Mouse (Mus musculus) lung, postnatal 14 days (tissue): ENCODE measurements around the gene Dus2.
A peak's percentile ranks its signal among the peaks of the same experiment; 100 is the strongest.
"Not testable (repeated sequence)": the region's sequence is repeated elsewhere in the genome, so short reads cannot be mapped to it uniquely, and the experiment has no call there.

Source experiments
- DNase-seq: peaks from one replicate; pipeline ENCODE4 v3.0.0; 2021

Dus2 gene

GRCm38 (mm10) chr8:105992499-105992898 is 1.4 kb downstream of the Dus2 start:
- DNase-seq: peak; percentile 47

- DNase-seq: no peak
Observed at GRCm38 (mm10) chr8:105993226-105993625, 2.1 kb downstream of the Dus2 start.

DNA sequence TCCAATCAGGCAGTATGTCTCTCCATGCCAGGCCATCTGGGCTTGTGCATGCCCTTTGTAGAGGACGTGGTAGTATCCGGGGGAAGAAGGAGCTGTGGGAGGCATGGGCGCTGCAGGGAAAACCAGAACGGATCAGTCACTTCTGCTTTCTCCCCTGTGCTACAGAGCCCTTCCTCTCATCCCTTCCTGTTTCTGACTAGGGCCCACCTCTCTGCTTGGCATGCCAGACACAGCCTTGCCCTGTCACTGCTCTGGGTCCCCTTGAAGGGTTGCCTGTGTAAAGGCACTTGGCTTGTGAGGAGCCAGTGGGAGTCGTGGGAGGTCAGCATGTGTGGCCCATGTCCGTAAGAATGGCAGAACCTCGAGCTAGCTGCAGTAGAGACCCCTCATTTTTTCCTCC is 5.2 kb downstream of the Dus2 start:
- no peak for DNase-seq

- no peak for DNase-seq
Observed at GRCm38 (mm10) chr8:105998971-105999370, 7.8 kb downstream of the Dus2 start.

GRCm38 (mm10) chr8:106001908-106002307 is 10.8 kb downstream of the Dus2 start:
- no peak for DNase-seq

DNA sequence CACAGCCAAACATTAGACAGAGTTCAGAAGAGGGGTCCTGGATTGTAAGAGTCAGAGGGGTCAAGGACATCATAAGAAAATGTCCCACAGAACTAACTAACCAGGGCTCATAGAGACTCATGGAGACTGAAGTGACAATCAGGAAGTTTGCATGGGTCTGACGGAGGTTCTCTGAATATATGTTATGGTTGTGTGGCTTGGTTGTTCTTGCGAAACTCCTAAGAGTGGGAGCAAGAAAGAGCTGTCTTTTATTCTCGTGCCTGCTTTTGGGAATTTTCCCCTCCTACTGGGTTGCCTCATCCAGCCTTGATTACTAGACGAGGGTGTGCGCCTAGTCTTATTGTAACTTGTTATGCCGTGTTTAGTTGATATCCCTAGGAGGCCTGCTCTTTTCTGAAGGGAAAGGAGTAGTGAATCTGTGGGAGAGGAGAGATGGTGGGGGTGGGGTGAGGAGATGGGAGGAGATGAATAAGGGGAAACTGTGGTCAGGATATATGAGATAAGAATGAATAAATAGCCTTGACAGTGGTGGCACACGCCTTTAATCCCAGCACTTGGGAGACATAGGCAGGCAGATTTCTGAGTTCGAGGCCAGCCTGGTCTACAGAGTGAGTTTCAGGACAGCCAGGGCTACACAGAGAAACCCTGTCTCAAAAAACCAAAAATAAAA is 13.5 kb downstream of the Dus2 start:
- DNase-seq: no peak

GRCm38 (mm10) chr8:106005875-106006274 is 14.7 kb downstream of the Dus2 start, which contains the start of gene Dpep2nb:
Dpep2nb (minus strand) TSS chr8:106005975.
- no peak for DNase-seq

- no peak for DNase-seq
Observed at GRCm38 (mm10) chr8:106006413-106006812, 15.3 kb downstream of the Dus2 start.

- DNase-seq: no peak
Observed at GRCm38 (mm10) chr8:106007135-106007534, 16.0 kb downstream of the Dus2 start.

- not testable (repeated sequence) for DNase-seq
Observed at GRCm38 (mm10) chr8:106007891-106008290, 16.8 kb downstream of the Dus2 start.

DNA sequence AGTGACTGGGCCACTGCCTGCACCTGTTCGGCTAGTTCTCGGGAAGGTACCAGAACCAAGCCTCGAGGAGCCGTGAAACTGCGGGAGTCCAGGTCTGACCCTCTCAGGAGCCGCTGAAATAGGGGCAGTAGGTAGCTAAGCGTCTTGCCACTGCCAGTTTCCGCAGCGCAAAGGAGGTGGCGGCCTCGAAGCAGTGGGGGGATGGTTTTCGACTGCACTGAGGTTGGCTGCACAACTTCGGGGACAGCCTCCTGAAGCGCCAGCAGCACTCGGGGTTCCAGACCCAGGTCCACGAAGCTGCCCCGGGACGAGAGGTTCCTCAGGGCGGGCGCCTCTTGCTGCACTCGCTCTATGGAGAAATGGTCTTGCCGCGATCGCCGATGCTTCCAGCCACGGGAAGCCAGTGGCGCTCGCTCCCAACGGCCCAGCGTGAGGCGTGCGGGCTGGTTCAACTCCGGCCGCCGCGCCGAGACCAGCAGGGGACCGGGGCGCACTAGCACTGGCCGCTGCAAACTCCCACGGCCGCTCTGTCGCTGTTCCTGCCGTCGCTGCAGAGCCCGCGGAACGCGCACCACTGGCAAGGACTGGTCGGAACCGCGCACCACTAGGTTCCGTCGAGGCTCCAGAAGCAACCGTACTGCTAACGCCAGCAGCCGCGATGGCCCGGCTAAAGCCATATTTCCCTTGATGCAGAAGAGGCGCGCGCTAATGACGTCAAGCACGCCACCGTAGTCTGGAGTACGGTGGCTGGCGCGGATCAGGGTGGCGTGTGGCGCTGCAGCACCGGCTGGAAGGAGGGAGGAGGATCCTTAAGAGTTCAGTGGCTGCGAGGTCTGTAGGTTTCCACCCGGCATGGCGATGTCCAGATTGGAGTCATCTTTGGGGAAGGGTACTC is 19.9 kb downstream of the Dus2 start:
- peak; percentile 93 for DNase-seq

DNA sequence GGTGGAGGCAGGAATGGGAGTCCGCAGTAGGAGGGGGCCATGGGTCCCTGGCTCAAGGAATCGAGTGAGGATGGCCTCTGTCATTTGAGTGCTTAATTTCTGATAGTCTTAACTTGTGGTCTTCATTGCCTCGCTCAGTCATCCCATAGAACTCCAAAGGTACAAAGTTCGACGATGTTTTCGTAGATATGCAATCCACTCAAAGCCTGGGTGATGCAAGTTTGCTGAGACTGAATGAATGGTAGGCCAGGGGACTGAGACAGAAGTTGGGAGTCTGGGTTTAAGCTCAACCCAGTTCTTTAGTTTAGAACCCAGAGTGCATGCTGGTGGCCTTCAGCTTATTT is 20.5 kb downstream of the Dus2 start, which contains the start of gene Ddx28:
Gene Ddx28 (minus strand): TSS at position 240 of the 344 bp plus-strand sequence.
- no peak for DNase-seq

GRCm38 (mm10) chr8:106012203-106012602 is 21.1 kb downstream of the Dus2 start:
- not testable (repeated sequence) for DNase-seq

DNA sequence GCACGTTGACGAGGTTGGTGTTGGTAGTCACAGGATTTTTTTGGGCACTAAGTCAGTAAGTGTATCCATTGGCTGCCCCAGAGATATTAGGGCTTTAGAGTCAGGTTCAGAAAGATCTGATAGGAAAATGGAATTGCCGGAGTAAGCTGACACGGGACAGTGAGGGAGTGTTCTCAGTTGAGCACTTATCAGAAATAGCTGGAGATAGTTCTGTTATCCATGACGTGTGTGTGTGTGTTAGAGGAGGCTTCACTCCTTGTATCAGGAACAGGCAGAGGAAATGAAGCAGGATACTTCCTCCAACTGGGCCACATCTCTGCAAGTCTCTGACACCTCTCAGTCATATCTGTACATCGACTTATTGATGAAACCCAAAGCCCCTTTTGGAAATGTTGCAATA is 25.1 kb downstream of the Dus2 start:
- no peak for DNase-seq

GRCm38 (mm10) chr8:106017130-106017529 is 26.0 kb downstream of the Dus2 start:
- DNase-seq: no peak

DNA sequence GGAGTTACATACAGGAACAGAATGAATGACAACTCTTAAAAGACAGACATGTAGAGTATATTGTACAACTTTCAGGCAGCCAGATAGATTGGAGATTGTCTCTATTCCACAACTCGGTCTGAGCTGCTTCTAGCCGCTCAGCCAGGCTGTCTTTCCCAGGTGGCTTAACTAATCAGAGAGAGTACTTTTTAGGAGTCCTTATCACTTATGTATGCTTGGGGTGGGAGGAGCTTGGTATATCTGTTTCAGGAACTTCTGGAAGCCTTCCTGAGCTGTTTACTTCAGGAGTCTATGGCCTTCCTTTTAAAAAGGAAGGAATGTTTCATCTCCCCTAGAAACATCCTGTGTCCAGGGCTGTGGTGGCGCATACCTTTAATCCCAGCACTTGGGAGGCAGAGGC is 26.9 kb downstream of the Dus2 start:
- DNase-seq: no peak

DNA sequence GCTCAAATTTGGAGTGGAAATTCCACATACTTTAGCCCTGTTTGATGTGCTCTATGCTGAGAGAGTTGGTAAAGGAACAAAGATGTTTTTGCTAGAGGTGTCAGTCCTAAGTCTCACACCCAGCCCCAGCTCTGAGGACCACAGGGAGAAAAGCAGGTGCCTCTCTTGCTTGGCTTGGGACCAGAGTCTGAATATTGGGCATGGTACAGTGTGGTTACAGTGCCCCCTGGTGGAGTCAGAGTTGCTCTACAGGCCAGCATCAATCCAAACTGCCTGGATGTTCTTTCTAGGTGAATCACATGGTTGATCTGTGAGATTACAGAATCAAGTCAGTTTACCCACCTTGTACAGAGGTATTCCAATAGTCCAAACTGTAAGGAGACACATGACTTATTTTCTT is 31.3 kb downstream of the Dus2 start:
- DNase-seq: peak; percentile 84

- no peak for DNase-seq
Observed at GRCm38 (mm10) chr8:106038721-106039120, 47.6 kb downstream of the Dus2 start.

DNA sequence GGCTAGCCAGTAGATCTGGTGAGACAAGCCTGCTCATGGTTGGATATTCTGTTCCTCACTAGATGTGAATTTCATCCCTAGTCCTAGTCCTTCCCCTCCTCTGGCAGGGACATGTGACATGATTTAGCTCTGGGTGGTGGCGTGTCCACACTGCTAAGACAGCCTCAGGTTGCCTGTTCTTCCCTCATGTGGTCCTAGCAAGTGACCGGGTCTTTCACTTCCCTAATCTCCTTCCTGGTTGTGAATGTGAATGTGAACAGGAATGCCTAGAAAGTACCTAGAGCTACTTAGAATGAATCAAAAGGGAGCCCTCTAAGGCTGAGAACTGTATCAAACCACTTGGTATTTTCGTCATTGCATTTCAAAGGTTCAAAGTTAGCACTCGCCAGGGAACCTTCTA is 48.5 kb downstream of the Dus2 start:
- no peak for DNase-seq

DNA sequence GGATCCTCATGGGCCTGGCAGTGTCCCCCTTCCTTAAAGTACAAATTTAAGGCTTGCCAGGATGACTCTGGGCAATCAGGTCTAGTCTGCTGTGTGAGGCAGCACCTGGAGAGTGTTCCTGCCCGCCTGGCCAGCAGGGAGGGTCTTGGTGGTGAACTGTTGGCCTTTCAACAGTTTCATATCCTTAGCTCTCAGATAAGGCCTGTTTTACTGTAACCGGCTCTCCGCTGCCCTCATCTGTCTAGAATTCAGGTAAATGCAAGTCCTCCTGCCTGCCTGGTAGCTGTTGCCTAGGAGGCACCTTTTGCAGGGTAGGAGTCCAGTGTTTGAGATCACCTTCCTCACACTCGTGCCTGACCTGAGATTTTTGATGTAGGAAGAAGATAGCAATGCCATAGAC is 49.1 kb downstream of the Dus2 start:
- DNase-seq: no peak

DNA sequence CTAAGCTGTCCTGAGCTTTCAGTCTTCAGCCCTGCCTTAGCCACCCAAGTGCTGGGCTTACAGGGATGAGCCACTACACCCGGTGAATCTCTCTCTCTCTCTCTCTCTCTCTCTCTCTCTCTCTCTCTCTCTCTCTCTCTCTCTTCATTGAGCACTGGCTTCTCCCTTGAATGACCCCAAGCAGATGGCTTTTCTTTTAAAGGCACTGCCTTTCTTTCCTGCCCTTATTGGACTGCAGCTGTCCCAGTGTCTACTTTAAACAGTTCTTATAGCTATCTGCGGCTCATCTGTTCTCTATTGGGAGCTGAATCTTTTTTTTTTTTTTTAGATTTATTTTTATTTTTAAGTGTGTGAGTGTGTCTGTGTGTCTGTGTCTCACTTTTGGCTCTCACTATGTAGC is 51.9 kb downstream of the Dus2 start:
- no peak for DNase-seq

DNA sequence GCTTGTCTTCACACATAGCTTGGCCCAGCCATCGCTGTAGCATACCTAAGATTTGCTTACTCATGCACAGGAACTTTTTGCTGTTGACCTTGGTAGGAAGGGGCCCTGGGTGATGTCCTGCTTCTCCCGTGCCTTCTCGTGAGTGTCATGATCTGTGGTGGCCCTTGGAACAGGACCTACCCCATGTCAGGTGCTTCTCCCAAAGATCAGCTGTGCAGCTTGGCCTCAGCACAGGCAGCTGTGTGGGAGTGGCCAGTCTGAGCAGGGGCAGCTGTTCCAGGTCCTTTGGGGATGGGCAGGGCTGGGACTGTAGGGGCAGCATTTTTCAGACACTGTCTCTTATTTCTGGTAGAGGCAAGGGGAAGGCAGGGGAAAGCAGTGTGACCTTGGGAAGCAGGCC is 53.0 kb downstream of the Dus2 start:
- DNase-seq: peak; percentile 10

DNA sequence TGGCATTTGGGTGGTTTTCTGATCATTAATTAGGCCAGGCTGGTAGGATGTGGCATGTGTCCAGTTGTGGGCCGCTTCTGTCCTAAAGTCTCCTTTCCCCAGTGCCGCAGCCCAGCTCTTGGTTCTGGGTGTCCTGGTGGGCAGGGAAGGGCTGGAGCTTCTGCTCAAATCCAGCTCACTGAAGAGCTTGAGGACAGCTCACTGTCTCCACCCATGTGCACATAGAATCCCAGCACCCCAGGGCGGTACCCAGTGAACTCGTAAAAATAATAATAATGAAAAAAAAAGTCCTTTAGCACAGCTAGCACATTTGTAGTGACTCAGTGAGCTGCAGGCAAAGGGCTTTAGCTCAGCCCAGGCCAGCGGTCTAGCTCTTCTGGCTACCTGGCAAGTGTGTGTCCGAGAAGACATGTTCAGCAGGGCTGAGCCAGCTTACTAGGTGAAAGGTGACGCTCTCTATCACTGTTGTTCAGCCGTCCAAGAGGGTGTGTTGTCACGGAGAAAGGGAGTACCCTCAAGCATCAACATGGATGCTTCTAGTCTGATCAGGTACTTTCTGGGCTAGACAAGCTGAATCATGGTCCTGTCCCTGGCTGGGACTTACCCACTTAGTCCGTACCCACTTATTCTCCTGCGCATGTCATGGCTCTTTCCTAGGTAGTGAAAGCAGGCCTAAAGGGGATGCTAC is 55.9 kb downstream of the Dus2 start:
- no peak for DNase-seq
